Mouse (Mus musculus) liver (tissue): Measurements from ENCODE around the gene Rpn2.

ENCODE experiments used
- DNase-seq: peaks from one replicate; pipeline ENCODE4 v3.0.0-alpha.2; 2020; ENCODE audit warnings: mixed read lengths

Gene Rpn2

DNA sequence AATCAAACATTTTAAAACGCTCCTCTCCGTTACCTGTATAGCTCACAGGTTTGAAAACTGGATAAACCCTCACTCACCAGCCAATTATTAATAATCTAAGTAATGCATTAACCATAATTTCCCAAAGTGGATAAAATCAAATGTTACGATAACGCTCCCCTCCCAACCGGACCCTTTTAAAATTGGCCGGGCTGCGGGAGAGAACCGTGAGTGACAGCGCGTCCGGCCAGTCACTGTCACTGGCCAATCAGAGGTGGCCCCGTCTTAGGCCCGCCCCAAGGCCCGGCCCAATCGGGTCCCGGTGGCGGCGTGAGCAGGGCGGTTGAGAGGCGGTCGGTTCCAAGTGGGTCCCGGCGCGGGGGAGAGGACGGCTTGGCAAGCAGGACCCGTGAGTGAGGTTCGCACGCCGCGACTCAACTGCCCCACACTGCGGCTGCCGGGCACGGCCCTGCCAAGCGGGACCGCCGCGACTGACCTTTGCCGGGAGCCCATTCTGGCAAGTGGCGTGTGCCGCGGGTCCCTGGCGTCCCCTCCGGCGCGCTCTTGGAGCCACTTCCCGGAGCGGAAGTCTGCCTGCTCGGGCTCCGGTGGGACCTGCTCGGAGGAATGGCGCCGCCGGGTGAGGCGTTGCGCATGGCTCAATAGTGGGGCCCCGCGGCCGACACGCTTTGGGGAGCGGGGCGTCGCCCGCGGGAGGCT is at the start of gene Rpn2:
Rpn2 (plus strand) TSS at position 301 of the 699 bp plus-strand sequence.
- peak; percentile 97 for DNase-seq

GRCm38 (mm10) chr2:157235946-157236345 is 42.9 kb upstream of the Rpn2 start:
- no peak for DNase-seq

- no peak for DNase-seq
Observed at GRCm38 (mm10) chr2:157245001-157245400, 33.8 kb upstream of the Rpn2 start.

DNA sequence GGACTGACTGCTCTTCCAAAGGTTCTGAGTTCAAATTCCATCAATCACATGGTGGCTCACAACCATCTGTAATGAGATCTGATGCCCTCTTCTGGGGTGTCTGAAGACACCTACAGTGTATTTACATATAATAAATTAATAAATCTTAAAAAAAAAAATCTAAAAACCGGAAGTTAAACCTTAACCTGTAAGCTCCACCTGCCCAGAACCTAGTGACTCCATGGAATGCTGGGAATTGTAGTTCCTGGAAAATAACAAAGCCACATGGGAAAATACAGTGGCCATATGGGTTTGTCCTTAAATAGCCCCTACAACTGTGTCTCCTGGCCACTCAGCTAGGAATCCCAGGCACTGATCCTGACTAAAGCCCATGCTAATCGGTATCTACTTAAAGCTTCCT is 33.2 kb upstream of the Rpn2 start:
- no peak for DNase-seq

DNA sequence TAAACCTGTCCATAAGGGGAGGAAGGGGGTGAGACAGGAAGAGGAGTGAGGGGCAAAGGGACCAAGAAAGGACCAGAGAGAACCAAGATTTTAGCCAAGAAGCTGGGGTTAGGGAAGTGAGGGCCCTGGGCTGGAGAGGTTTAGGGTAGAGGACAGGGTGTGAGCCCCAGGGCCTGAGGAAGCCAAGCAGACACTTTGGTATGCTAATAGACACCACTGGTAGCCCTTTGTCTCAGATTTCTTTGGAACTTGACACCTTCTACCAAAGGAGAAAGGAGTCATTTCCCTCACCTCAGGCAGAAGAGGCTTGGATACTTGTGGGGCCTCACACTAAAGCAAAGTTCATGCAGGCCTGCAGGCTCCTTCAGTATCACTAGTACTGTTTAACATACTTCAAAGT is 30.7 kb upstream of the Rpn2 start:
- no peak for DNase-seq

DNA sequence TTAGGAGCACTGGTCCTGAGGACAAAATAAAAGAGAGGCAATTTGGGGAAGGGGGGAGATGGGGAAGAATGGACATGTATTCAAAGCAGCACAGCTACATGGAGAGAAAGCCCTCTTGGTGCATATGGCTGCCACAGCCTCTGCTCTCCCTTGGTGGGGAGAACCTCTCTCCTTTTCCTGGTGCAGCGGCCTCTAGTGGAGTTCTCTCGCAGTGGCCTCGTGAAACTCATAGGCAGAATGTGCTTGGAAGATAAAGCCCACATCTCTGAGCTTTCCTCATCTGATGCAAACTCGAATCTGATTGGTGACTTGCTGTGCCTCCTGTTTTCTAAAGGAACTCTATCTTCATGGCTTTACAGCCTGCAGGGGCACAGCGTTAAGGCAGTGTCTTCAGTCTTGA is 19.1 kb upstream of the Rpn2 start:
- peak; percentile 66 for DNase-seq

DNA sequence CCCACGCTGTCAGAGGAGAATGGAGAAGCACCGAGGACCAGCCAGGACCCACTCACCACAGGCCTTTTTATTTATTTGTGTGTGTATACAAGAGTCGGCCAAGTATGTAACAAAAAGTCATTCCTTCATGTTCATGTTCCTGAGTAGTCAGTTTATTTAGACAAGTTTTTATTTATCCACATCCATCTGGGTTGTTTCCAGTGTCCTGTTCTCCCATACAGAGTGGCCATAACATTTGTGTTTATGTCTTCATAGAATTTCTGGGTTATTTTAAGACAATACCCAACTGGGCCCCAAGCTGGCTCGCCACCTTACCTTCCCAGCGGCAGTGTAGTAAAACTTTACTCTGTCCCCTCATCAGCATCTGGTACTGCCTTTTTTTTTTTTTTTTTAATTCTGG is 16.9 kb upstream of the Rpn2 start:
- DNase-seq, result no peak

- DNase-seq, result no peak
Observed at GRCm38 (mm10) chr2:157262506-157262905, 16.3 kb upstream of the Rpn2 start.

GRCm38 (mm10) chr2:157263101-157263500 is 15.7 kb upstream of the Rpn2 start:
- DNase-seq, result no peak

DNA sequence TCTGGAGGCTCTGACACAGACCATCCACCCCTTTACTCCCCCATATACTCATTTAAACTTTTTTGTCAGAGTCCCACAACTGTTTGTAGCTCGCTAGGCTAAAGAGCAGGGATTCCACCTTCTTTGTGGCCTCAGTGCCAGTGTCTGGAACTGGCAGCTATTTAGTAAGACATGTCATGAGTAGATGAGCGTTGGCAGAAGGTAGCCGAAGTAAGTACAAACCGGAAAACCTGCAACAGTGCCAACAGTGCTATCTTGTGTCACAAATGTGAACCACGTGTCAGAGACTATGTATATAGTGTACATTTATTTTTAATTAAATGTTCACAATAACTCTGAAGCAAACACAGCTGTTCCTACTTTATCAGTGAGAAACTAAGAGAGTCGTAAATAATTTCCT is 15.0 kb upstream of the Rpn2 start:
- no peak for DNase-seq

DNA sequence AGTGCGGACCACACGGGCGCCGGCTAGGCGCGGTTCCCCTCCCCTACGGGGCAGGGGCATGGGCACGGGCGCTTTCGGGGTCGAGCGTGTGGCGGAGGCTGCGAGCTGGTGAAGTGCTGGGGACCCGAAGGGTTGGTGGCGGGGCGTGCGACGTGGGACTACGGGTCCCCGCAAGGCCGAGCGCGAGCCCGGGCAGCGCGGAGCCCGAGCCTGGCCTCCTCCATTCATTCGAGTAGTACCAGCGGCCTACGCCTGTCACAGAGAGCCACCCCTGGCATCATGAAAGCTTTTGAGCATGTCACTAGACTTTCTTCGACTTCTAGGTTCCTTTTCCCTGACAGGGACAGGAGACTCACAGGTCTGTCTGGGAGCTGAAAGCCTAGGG is 591 bp downstream of the Rpn2 start, which contains the start of gene Mroh8:
Mroh8 (minus strand) TSS at position 134 of the 385 bp plus-strand sequence.
- no peak for DNase-seq

GRCm38 (mm10) chr2:157283321-157283720 is 4.5 kb downstream of the Rpn2 start:
- no peak for DNase-seq

- DNase-seq, result peak; percentile 33
Observed at GRCm38 (mm10) chr2:157287542-157287941, 8.7 kb downstream of the Rpn2 start.

- no peak for DNase-seq
Observed at GRCm38 (mm10) chr2:157288996-157289395, 10.2 kb downstream of the Rpn2 start.

DNA sequence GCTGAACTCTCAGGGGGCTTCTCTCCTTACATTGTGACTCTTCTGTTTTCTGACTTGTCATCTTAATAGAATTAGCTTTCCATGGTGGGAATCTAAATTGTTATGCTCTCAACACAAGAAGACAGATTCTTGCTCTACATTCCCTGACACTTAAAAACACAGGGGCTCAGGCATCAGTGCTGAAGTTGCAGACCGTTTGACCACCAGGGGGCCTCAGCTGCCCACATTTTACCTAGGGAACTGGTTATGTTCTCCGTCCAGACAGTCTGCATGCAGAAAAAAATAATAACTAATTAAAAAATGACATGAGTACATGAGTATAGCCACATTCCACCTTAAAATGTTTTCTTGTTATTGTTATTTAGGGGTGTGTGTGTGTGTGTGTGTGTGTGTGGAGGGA is 13.3 kb downstream of the Rpn2 start:
- DNase-seq, result peak; percentile 68

- no peak for DNase-seq
Observed at GRCm38 (mm10) chr2:157296105-157296689, 17.4 kb downstream of the Rpn2 start.

- DNase-seq, result no peak
Observed at GRCm38 (mm10) chr2:157300051-157300450, 21.2 kb downstream of the Rpn2 start.

DNA sequence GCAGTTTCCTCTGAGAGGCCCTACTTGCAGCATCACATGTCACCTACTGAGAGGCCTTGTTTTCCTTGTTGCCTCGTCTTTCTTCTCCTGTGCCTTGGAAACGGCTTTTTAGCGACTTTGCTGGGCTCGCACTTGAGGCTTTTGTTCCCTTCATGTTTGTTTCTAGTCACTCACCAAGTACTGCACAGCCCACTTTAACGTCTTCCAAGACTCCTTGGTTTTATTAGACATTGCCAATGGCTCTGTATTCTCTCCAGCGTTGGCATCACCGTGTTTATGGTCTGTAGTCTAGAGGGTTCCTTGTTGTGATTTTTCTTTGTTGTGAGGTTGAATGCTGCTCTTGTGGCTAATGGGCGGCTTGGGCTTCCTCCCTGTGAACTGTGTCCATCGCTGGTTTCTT is 24.3 kb downstream of the Rpn2 start:
- DNase-seq, result no peak

DNA sequence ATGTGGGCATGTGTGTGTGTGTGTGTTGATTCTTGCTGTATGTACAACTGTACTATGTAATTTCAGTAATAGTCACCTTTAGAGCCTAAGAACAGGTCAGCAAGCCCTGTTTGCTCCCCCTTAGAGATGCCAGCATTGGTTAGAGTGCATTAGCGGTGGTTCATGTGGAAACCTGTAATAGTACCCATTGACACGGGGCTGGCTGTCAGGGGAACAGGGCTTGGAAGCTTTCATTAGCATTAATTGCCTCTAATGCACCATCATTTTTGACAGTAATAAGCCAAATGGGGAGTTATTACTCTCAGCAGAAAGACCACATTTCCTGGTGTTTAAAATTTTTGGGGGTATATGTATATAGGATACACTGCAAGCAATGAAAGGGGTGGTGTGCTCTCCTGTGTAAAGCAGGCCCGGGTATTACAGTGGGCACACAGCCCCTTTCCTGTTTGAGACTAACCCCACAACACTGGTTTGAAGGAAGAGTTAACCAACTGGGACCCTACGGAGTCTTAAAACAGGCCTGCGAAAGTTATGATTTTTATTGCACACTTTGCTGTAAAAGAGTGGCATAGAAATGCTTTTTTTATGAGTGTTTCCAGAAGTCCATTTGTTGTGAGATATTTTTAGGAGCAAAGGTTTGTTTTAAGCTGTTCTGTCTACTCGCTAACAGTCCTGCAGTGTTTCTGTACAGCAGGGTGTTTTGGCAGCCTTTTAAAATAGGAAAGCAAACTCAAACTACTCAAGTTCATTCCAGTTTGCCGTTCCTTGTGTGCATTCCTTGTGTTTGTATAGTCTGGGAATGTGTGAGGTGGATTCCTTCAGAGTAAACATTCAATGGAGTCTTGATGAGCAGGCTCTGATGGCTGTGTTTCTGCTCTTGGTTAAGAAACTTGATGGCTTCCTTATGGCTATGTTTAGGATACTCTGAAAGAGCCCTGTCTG is 27.5 kb downstream of the Rpn2 start:
- no peak for DNase-seq

DNA sequence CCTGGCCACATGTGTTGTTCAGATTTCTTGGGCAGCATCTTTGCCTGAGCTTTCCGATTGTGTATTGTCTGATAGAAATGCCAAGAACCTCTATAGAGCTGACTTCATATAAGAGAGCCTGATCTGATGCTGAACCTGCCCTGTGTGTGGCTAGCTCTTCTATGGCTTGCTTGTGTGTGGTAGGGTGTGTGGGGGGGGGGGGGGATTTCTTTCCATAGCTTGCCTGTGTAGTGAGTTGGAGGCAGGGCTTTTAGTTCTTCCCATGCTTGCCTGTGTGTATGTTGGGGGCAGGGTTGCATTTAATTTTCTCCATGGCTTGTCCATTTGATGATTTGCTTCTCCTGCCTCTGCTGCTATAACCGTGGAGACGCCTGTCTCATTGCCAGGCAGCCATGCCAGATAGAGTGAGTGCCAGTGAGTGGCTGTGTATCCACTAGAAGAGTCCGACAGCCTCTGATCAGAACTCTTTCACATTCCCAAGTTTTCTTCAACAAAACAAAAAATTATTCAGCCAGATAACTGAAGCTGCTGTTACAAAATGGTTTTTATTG is 29.0 kb downstream of the Rpn2 start:
- no peak for DNase-seq

DNA sequence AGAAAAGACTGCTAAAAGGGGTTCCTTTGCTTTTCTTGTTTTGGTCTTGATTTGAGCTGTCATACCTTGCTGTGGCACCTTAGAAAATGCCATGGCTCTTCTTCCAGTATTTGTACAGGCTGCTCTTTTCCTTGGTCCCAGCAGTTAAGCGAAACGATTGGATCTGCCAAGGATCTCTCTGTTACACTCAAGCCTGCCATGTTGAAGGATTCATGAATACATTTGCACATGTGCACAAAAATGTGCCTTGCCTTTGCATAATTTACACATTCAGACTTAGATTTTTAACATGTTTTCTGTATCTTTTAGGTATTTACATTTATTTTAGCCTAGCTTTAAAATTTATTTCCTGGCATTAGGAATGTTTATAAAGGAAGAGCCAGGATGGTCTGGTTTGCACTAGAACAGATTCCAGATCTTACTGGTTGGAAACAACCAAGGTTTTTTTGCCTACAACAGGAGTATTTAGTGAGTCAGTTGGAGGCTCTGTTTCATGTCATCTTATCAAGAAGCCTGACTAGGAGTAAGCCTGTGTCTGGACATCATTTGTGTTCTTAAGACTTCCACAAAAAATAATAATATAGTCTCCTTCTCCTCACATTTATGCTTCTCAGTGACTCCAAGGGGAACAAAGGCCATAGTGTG is 29.6 kb downstream of the Rpn2 start:
- no peak for DNase-seq

DNA sequence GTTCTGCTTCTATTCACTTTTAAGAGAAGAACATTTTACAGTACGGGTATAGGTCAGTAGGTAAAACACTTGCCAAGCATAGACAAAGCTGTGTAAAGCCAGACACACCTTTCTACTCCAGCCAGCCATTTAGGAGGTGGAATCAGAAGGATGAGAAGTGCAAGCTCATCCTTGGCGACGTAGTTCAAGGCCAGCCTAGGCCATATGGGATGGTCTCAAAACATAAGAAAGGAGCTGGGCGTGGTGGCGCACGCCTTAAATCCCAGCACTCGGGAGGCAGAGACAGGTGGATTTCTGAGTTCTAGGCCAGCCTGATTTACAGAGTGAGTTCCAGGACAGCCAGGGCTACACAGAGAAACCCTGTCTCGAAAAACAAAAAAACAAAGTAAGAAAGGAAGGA is 30.8 kb downstream of the Rpn2 start:
- DNase-seq, result no peak
